Mouse (Mus musculus): ENCODE measurements around the gene 1190007I07Rik.
"Not testable (repeated sequence)": the region's sequence is repeated elsewhere in the genome, so short reads cannot be mapped to it uniquely, and the experiment has no call there.

DNA sequence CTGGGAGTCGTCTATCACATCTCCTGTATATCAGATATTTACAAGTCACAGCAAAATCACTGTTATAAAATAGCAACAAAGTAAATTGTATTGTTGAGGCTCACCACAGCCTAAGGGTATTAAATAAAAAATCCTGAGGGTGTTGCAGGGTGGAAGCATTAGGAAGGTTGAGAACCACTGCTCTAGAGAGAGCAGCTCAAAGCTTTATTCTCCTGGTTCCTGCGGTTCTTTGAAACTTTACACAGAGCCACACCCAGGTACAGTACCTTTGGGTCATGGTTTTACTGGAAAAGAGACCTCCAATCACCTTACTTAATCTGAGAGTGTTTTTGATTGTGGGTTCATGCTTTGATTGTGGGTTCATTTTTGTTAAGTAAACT lies 515 bp upstream of the 1190007I07Rik start:
- not testable (repeated sequence) for TF ChIP-seq CTCF (IDR thresholded peaks at IDR 0.05; ENCODE audit: extremely low read depth, insufficient read length, insufficient replicate concordance, low read depth, low read length); POLR2A (IDR thresholded peaks at IDR 0.05; ENCODE audit: low read depth, low read length)

All from small intestine, adult 2 months (tissue).